Mouse (Mus musculus) G1E-ER4 (cell line): ENCODE data around the gene Mapk10. TPM values are rescaled to one million over a fixed set of nuclear protein-coding genes. Genes with fewer than 3 reads are reported as not detected.

Experiments used
- GATA1 ChIP-seq: IDR thresholded peaks from one replicate; pipeline ENCODE4 v1.8.0; 2012; ENCODE audit warnings: low read length, inconsistent platforms
- polyA plus RNA-seq: library from polyadenylated mRNA; stranded (reverse); fragments of >175 nt; gene quantifications from 2 replicates; pipeline ENCODE4 v1.2.3, GENCODE M21; 2012

The Mapk10 gene
- polyA plus RNA-seq, 1 experiment: not detected

GRCm38 (mm10) chr5:103181622-103182021, 29.5 kb downstream of the Mapk10 start:
- TF ChIP-seq GATA1: no peak

- no peak for TF ChIP-seq GATA1
These were observed 34.1 kb downstream of the Mapk10 start for GRCm38 (mm10) chr5:103177010-103177409.

- no peak for TF ChIP-seq GATA1
These were observed 35.1 kb downstream of the Mapk10 start for GRCm38 (mm10) chr5:103175989-103176388.

GRCm38 (mm10) chr5:103174607-103175006, 36.5 kb downstream of the Mapk10 start:
- no peak for TF ChIP-seq GATA1

- no peak for TF ChIP-seq GATA1
These were observed 39.9 kb downstream of the Mapk10 start for GRCm38 (mm10) chr5:103171207-103171606.

GRCm38 (mm10) chr5:103167371-103167770, 43.8 kb downstream of the Mapk10 start:
- no peak for TF ChIP-seq GATA1

- no peak for TF ChIP-seq GATA1
These were observed 44.4 kb downstream of the Mapk10 start for GRCm38 (mm10) chr5:103166755-103167154.

GRCm38 (mm10) chr5:103164022-103164421, 47.1 kb downstream of the Mapk10 start:
- TF ChIP-seq GATA1: no peak

- no peak for TF ChIP-seq GATA1
These were observed 49.6 kb downstream of the Mapk10 start for GRCm38 (mm10) chr5:103161574-103161973.

GRCm38 (mm10) chr5:103161196-103161540, 50.0 kb downstream of the Mapk10 start:
- no peak for TF ChIP-seq GATA1

- no peak for TF ChIP-seq GATA1
These were observed 50.6 kb downstream of the Mapk10 start for GRCm38 (mm10) chr5:103160314-103161195.

- no peak for TF ChIP-seq GATA1
These were observed 70.2 kb downstream of the Mapk10 start for GRCm38 (mm10) chr5:103140935-103141334.

GRCm38 (mm10) chr5:103134839-103135238, 76.3 kb downstream of the Mapk10 start:
- no peak for TF ChIP-seq GATA1

GRCm38 (mm10) chr5:103133626-103134025, 77.5 kb downstream of the Mapk10 start:
- TF ChIP-seq GATA1: no peak

- TF ChIP-seq GATA1: no peak
These were observed 78.3 kb downstream of the Mapk10 start for GRCm38 (mm10) chr5:103132814-103133213.

- no peak for TF ChIP-seq GATA1
These were observed 91.5 kb downstream of the Mapk10 start for GRCm38 (mm10) chr5:103119618-103120017.

- TF ChIP-seq GATA1: no peak
These were observed 95.6 kb downstream of the Mapk10 start for GRCm38 (mm10) chr5:103115571-103115970.
